In genomic region chr13:11432465-11433339, GRCm38 (mm10) we compare ENCODE assay signal across 8 mouse cellular contexts.
DNase-seq lines count a peak whose midpoint lies in the region; ATAC-seq and TF ChIP-seq lines count a peak whose summit lies in the region.

No protein-coding gene starts in this region.

- WGBS in kidney, postnatal 0 days, result 67% methylated on average over 7 of the region's 7 CpGs
- WGBS in kidney, embryonic 14.5 days, result 76% methylated on average over 7 of the region's 7 CpGs
- 81% methylated on average over 7 of the region's 7 CpGs for WGBS in hindbrain, embryonic 13.5 days

- H3K27ac ChIP-seq in kidney, postnatal 0 days, result no peak overlapping the region
- H3K27ac ChIP-seq in kidney, embryonic 14.5 days (ENCODE audit: low read depth, low read length), result no peak overlapping the region
- H3K27ac ChIP-seq in hindbrain, embryonic 13.5 days, result no peak overlapping the region

- H3K4me1 ChIP-seq in kidney, postnatal 0 days (replicated peaks; ENCODE audit: insufficient read depth, low read length), result no peaks in the 10 kb centered on the region
- no peaks in the 10 kb centered on the region for H3K4me1 ChIP-seq in kidney, embryonic 14.5 days (ENCODE audit: control insufficient read depth, insufficient read depth, low read length)
- H3K4me1 ChIP-seq in hindbrain, embryonic 13.5 days (replicated peaks), result no peaks in the 10 kb centered on the region

- DNase-seq in kidney, postnatal 0 days (ENCODE audit: low spot score), result peak; percentile 48
- DNase-seq in kidney, postnatal 25 days, result no peak
- DNase-seq in adrenal gland, postnatal 25 days, result peak; percentile 38
- peak; percentile 76 to 77 for DNase-seq in heart, postnatal 10 days
- no peak for DNase-seq in cerebellum, adult 9-10 months

- no peaks in the 10 kb centered on the region for H3K79me2 ChIP-seq in myocyte (ENCODE audit: control insufficient read depth, insufficient read depth)

- H3K9me3 ChIP-seq in kidney, postnatal 0 days (replicated peaks; ENCODE audit: low read length), result no peaks in the 10 kb centered on the region
- H3K9me3 ChIP-seq in kidney, embryonic 14.5 days (ENCODE audit: control insufficient read depth, low read length), result no peaks in the 10 kb centered on the region
- no peaks in the 10 kb centered on the region for H3K9me3 ChIP-seq in hindbrain, embryonic 13.5 days

- no peak for TF ChIP-seq POLR2A in myocyte (IDR thresholded peaks at IDR 0.05; ENCODE audit: insufficient read length, low read depth)

- H3K4me2 ChIP-seq in kidney, postnatal 0 days (ENCODE audit: low read length), result no peak overlapping the region
- peak overlapping the region; percentile 65 for H3K4me2 ChIP-seq in myocyte (ENCODE audit: low read depth)
- H3K4me2 ChIP-seq in kidney, embryonic 14.5 days (replicated peaks; ENCODE audit: low read depth, low read length), result no peak overlapping the region
- no peak overlapping the region for H3K4me2 ChIP-seq in hindbrain, embryonic 13.5 days

- no peak overlapping the region for H3ac ChIP-seq in myocyte (ENCODE audit: control insufficient read depth, insufficient read length)

- H3K36me3 ChIP-seq in kidney, postnatal 0 days (ENCODE audit: insufficient read depth, low read length), result no peaks in the 10 kb centered on the region
- no peaks in the 10 kb centered on the region for H3K36me3 ChIP-seq in myocyte (ENCODE audit: control insufficient read depth, insufficient read depth)
- H3K36me3 ChIP-seq in kidney, embryonic 14.5 days (ENCODE audit: control insufficient read depth, insufficient read depth, low read length), result no peaks in the 10 kb centered on the region
- no peaks in the 10 kb centered on the region for H3K36me3 ChIP-seq in hindbrain, embryonic 13.5 days

- H3K27me3 ChIP-seq in kidney, postnatal 0 days (ENCODE audit: insufficient read depth, low read length), result no peaks in the 10 kb centered on the region
- H3K27me3 ChIP-seq in myocyte (ENCODE audit: control insufficient read depth, insufficient read depth, insufficient read length), result no peaks in the 10 kb centered on the region
- H3K27me3 ChIP-seq in kidney, embryonic 14.5 days (ENCODE audit: control insufficient read depth, insufficient read depth, low read length), result no peaks in the 10 kb centered on the region
- H3K27me3 ChIP-seq in hindbrain, embryonic 13.5 days, result no peaks in the 10 kb centered on the region

- no peak for TF ChIP-seq CTCF in kidney, postnatal 0 days (IDR thresholded peaks at IDR 0.05; ENCODE audit: low read depth)

- ATAC-seq in kidney, postnatal 0 days (replicated peaks; ENCODE audit: low FRiP score, low read depth), result no peak
- ATAC-seq in kidney, embryonic 14.5 days (ENCODE audit: low FRiP score, low TSS enrichment), result no peak
- no peak for ATAC-seq in hindbrain, embryonic 13.5 days (ENCODE audit: low FRiP score)

- no peak overlapping the region for H3K4me3 ChIP-seq in kidney, postnatal 0 days (replicated peaks; ENCODE audit: low read depth, low read length)
- no peak overlapping the region for H3K4me3 ChIP-seq in myocyte
- no peak overlapping the region for H3K4me3 ChIP-seq in kidney, embryonic 14.5 days (ENCODE audit: low read length)
- no peak overlapping the region for H3K4me3 ChIP-seq in hindbrain, embryonic 13.5 days

- intact Hi-C loops in heart, postnatal 10 days (cut with DNase I), result no loop called here

- H3K9ac ChIP-seq in kidney, postnatal 0 days (ENCODE audit: low read depth, low read length), result no peak overlapping the region
- no peak overlapping the region for H3K9ac ChIP-seq in kidney, embryonic 14.5 days (ENCODE audit: low read depth, low read length)
- H3K9ac ChIP-seq in hindbrain, embryonic 13.5 days, result no peak overlapping the region

TF ChIP-seq in myocyte, 11 proteins besides CTCF, POLR2A, EP300 and RAD21:
- TF ChIP-seq TCF3 (IDR thresholded peaks at IDR 0.05; ENCODE audit: insufficient read length, low read depth) (no peak), POLR2AphosphoS2 (IDR thresholded peaks at IDR 0.05; ENCODE audit: insufficient read length, low read depth) (no peak), TCF12 (IDR thresholded peaks at IDR 0.05; ENCODE audit: insufficient read depth, poor library complexity, severe bottlenecking) (no peak), E2F4 (IDR thresholded peaks at IDR 0.05; ENCODE audit: insufficient read depth) (no peak), SRF (IDR thresholded peaks at IDR 0.05; ENCODE audit: control insufficient read depth, insufficient read length, low read depth) (no peak), MAX (IDR thresholded peaks at IDR 0.05; ENCODE audit: low read depth) (no peak), MYOG (IDR thresholded peaks at IDR 0.05; ENCODE audit: control insufficient read depth in 1 of 3, insufficient read depth in 1 of 3, insufficient read length in 2 of 3, low read depth in 2 of 3) (no peak), CEBPB (IDR thresholded peaks at IDR 0.05; ENCODE audit: insufficient read depth, poor library complexity, severe bottlenecking) (no peak), MYOD1 (IDR thresholded peaks at IDR 0.05; ENCODE audit: control insufficient read depth in 1 of 3, insufficient read length in 2 of 3, low read depth in 2 of 3) (no peak), USF1 (IDR thresholded peaks at IDR 0.05; ENCODE audit: low read depth) (no peak), REST (IDR thresholded peaks at IDR 0.05; ENCODE audit: insufficient read depth, insufficient read length) (no peak)
TF ChIP-seq in myocyte: peak in this region for 0.

Comparison
In these comparisons a context has a peak if more than half of its experiments do, and no peak if none do; other contexts are left out.
1. DNase-seq: peak in kidney, postnatal 0 days (single experiment), adrenal gland, postnatal 25 days (single experiment) and heart, postnatal 10 days (2 of 2); none in kidney, postnatal 25 days (0 of 2) and cerebellum, adult 9-10 months (single experiment).